Mouse (Mus musculus) spleen, adult 2 months (tissue): ENCODE data around the gene Svs5.

Source experiments
- CTCF ChIP-seq: fragments of 200-500 bp; IDR thresholded peaks from 2 replicates; pipeline ENCODE4 v1.5.1; 2011; ENCODE audit warnings: mild to moderate bottlenecking, inconsistent platforms; ENCODE audit not compliant: insufficient read depth, insufficient read length, insufficient replicate concordance; ENCODE audit errors: extremely low read depth
- POLR2A ChIP-seq: fragments of 200-500 bp; IDR thresholded peaks from 2 replicates; pipeline ENCODE4 v1.6.1; 2011; ENCODE audit warnings: low read depth, low read length, inconsistent platforms

DNA sequence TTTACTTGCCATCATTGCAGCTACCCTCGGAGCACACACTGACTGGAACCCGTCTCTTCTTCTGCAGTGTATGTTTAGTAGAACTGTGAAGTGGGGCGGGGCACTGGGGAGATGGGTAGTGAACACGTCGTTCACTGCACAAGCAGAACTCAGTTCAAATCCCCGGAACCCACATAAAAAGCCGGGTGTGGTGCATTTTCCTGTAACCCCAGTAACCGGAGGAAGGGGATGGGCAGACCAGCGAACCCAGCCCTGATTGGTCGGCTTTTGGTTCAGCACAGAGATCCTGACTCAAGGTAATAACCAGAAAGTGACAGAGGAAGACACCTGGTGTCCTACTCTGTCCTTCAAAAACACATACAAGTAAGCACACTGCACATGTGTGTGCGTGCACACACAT, 20.8 kb downstream of the Svs5 start:
- TF ChIP-seq CTCF (no peak), POLR2A (no peak)
